Mouse (Mus musculus) heart, embryonic 16.5 days (tissue): Measurements from ENCODE around the gene 9930104L06Rik. TPM values are rescaled to one million over a fixed set of nuclear protein-coding genes. Genes with fewer than 3 reads are reported as not detected.
A peak's percentile ranks its signal among the peaks of the same experiment; 100 is the strongest.

Source experiments
- ATAC-seq: fragments of 200-750 bp; cut with Nextera tagmentation; replicated peaks from 2 replicates; pipeline ENCODE4 v1.8.0; 2017; ENCODE audit warnings: moderate number of reproducible peaks; ENCODE audit not compliant: insufficient read depth, low FRiP score; ENCODE audit errors: extremely low read depth
- H3K27ac ChIP-seq: fragments of 300-500 bp; sonication (generic); 2 replicates; pipeline ENCODE4 v1.5.1; 2014; ENCODE audit warnings: mild to moderate bottlenecking, low read length, control low read depth, moderate library complexity
- H3K27me3 ChIP-seq: fragments of 300-500 bp; sonication (generic); 2 replicates; pipeline ENCODE4 v1.6.1; 2014; ENCODE audit warnings: low read length, mixed read lengths; ENCODE audit not compliant: control insufficient read depth, insufficient read depth
- H3K36me3 ChIP-seq: fragments of 300-500 bp; sonication (generic); 2 replicates; pipeline ENCODE4 v1.6.1; 2014; ENCODE audit not compliant: control insufficient read depth, insufficient read depth
- H3K4me1 ChIP-seq: fragments of 300-500 bp; sonication (generic); 2 replicates; pipeline ENCODE4 v1.6.1; 2014; ENCODE audit warnings: low read length, mixed read lengths; ENCODE audit not compliant: control insufficient read depth, insufficient read depth
- H3K4me2 ChIP-seq: fragments of 300-500 bp; sonication (generic); 2 replicates; pipeline ENCODE4 v1.6.1; 2014; ENCODE audit warnings: low read depth, mild to moderate bottlenecking, control low read depth, low read length
- H3K4me3 ChIP-seq: fragments of 300-500 bp; sonication (generic); 2 replicates; pipeline ENCODE4 v1.5.1; 2014; ENCODE audit warnings: mild to moderate bottlenecking, control low read depth, low read length
- H3K9ac ChIP-seq: fragments of 300-500 bp; sonication (generic); 2 replicates; pipeline ENCODE4 v1.6.1; 2014; ENCODE audit warnings: low read length, control low read depth
- H3K9me3 ChIP-seq: fragments of 300-500 bp; sonication (generic); replicated peaks from 2 replicates; pipeline ENCODE4 v1.6.1; 2016; ENCODE audit warnings: low read length; ENCODE audit not compliant: control insufficient read depth
- WGBS: fragments of 180-500 bp; shearing (Covaris S2); extraction: QIAGEN DNeasy Blood & Tissue Kit; methylation state at CpG from one replicate; pipeline ENCODE4 v1.1.7; 2014; 5-methylcytosine and 5-hydroxymethylcytosine counted together
- polyA plus RNA-seq: library from polyadenylated mRNA; unstranded; fragments of >200 nt; fragmentation: Nextera tagmentation; extraction: Ambion mirVana; gene quantifications from 2 replicates; pipeline ENCODE4 v1.2.1, GENCODE M21; 2015

The 9930104L06Rik gene
- 8.8 and 10.3 TPM in 2 replicates for polyA plus RNA-seq

- peak within 1 kb of the TSS; percentile 86 for H3K9ac ChIP-seq
- H3K27ac ChIP-seq, result peak within 1 kb of the TSS; percentile 65
- H3K36me3 ChIP-seq, result peaks cover 17% of the 10 kb centered on the region
- under 1% methylated on average over 52 of the region's 52 CpGs for WGBS
- H3K9me3 ChIP-seq, result no peaks in the 10 kb centered on the region
- peak within 1 kb of the TSS; percentile 85 for H3K4me3 ChIP-seq
- H3K4me2 ChIP-seq, result peak within 1 kb of the TSS; percentile 91
- peaks cover 20% of the 10 kb centered on the region for H3K4me1 ChIP-seq
- ATAC-seq, result peak; percentile 99
- no peaks in the 10 kb centered on the region for H3K27me3 ChIP-seq
Observed at GRCm38 (mm10) chr4:124936613-124937471, at the start of gene 9930104L06Rik. TSS of gene 9930104L06Rik (plus strand) at chr4:124937048.

GRCm38 (mm10) chr4:124888702-124889101 is 48.1 kb upstream of the 9930104L06Rik start:
- Histone ChIP-seq H3K4me1 (no peaks in the 10 kb centered on the region), H3K27ac (no peak overlapping the region), H3K4me2 (no peak overlapping the region), H3K36me3 (no peaks in the 10 kb centered on the region), H3K9ac (no peak overlapping the region), H3K4me3 (no peak overlapping the region), H3K27me3 (peaks cover 62% of the 10 kb centered on the region), H3K9me3 (no peaks in the 10 kb centered on the region)
- no peak for ATAC-seq
- 68% methylated on average over 7 of the region's 7 CpGs for WGBS

DNA sequence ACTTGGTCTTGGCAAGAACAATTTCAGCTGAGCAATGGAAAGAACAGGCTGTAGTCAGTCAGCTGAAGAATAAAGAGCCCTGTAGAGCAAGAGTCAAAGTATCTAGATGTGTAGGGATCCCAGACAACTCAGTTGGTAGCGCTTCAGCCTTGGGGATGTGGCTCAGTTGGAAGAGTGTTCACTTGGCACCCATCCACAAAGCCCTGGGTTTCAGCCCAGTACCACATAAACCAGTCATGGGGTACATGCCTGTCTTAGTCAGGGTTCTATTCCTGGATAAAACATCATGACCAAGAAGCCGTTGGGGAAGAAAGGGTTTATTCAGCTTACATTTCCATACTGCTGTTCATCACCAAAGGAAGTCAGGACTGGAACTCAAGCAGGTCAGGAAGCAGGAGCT is 46.9 kb upstream of the 9930104L06Rik start:
- ATAC-seq, result no peak
- 85% methylated on average over 2 of the region's 2 CpGs for WGBS

DNA sequence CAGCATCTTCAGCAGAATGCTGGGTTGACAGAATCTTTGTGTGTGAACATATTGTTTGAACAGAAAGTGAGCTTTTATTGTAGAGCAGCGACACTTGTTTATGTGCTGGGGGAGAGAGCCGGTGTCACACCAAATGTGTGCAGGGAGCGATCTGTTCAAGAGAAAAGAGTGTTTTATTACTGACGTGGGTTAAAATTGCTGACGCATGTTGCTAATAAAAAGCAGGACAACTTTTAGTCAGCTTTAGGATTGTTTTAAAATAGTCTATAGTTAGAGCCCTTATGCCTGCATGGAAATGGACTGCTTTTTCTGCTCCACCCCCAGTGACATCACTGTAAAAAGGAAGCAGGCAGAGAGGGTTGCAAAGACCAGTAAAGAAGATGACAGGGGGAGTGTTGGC is 46.0 kb upstream of the 9930104L06Rik start:
- H3K9ac ChIP-seq, result no peak overlapping the region
- H3K9me3 ChIP-seq, result no peaks in the 10 kb centered on the region
- H3K27me3 ChIP-seq, result peaks cover 68% of the 10 kb centered on the region
- no peak overlapping the region for H3K4me3 ChIP-seq
- no peak overlapping the region for H3K27ac ChIP-seq
- H3K4me1 ChIP-seq, result no peaks in the 10 kb centered on the region
- H3K36me3 ChIP-seq, result no peaks in the 10 kb centered on the region
- H3K4me2 ChIP-seq, result no peak overlapping the region
- 76% methylated on average over 5 of the region's 5 CpGs for WGBS
- ATAC-seq, result no peak

More for the DNA sequence above, 46.9 kb upstream of the 9930104L06Rik start:
- no peaks in the 10 kb centered on the region for H3K4me1 ChIP-seq
- H3K4me3 ChIP-seq, result no peak overlapping the region
- H3K9ac ChIP-seq, result no peak overlapping the region
- H3K36me3 ChIP-seq, result no peaks in the 10 kb centered on the region
- no peaks in the 10 kb centered on the region for H3K9me3 ChIP-seq
- H3K27me3 ChIP-seq, result peaks cover 64% of the 10 kb centered on the region
- no peak overlapping the region for H3K27ac ChIP-seq
- H3K4me2 ChIP-seq, result no peak overlapping the region

- Histone ChIP-seq H3K4me3 (no peak overlapping the region), H3K9me3 (no peaks in the 10 kb centered on the region), H3K9ac (no peak overlapping the region), H3K36me3 (no peaks in the 10 kb centered on the region), H3K4me2 (no peak overlapping the region), H3K4me1 (no peaks in the 10 kb centered on the region), H3K27ac (no peak overlapping the region), H3K27me3 (peaks cover 64% of the 10 kb centered on the region)
- WGBS, result 38% methylated on average over 6 of the region's 6 CpGs
- ATAC-seq, result no peak
Observed at GRCm38 (mm10) chr4:124893769-124894168, 43.1 kb upstream of the 9930104L06Rik start.

DNA sequence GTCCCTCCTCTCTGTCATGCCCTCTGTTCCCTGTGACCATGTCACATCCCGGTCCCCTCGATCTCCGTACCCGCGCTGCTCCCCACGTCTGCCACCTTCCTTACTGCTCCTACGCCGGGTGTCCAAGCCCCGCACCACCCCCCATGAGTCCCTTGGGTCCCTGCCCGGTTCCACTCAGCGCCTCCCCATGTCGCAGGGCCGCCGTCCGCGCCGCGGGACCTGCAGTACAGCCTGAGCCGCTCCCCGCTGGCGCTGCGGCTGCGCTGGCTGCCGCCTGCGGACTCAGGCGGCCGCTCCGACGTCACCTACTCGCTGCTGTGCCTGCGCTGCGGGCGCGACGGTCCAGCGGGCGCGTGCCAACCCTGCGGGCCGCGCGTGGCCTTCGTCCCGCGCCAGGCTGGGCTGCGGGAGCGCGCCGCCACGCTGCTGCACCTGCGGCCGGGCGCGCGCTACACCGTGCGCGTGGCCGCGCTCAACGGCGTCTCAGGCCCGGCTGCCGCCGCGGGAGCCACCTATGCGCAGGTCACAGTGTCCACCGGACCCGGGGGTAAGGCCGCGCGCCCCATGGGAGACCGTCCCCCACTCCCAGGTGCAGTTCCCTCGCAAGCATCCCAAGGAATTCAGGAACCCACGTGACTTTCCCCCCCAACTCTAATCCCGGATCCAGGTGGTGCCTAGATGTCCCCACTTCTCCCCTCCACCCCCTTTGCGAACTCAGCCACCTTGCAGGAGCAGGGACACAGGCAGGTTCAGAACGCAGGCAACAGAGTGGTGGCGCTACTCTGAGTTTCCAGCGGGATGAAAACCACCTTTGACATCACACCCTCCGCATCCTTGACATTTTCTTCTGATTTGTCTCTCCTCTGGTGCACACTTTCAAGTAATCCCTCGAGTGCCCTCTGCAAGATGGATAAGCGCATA is 42.1 kb upstream of the 9930104L06Rik start:
- 0 out of 2 replicates have a peak, but pooled peaks have one; percentile 23 for ATAC-seq
- no peaks in the 10 kb centered on the region for H3K4me1 ChIP-seq
- H3K4me2 ChIP-seq, result peak overlapping the region; percentile 73
- H3K36me3 ChIP-seq, result no peaks in the 10 kb centered on the region
- H3K9me3 ChIP-seq, result no peaks in the 10 kb centered on the region
- H3K9ac ChIP-seq, result no peak overlapping the region
- WGBS, result 1% methylated on average over 83 of the region's 83 CpGs
- peak overlapping the region; percentile 50 for H3K4me3 ChIP-seq
- no peak overlapping the region for H3K27ac ChIP-seq
- H3K27me3 ChIP-seq, result peaks cover 62% of the 10 kb centered on the region

DNA sequence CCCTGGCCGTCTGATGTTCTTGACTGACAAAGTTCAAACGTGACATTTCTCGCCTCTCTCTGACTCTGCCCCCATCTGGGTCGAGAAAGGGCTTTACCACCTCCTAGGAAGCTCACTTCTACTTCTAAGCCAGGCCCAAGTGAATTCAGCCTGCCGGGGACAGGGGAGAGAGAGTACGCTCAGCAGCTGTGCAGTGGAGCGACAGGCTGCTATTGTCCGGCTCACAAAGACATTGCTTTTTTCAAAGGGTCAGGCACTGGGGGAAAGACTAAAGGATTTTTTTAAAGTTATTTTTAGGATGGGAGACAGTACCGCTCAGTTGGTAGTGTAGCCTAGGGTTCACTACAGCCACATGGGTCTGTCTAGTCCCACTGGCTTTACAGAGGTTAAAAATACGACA is 38.4 kb upstream of the 9930104L06Rik start:
- no peaks in the 10 kb centered on the region for H3K36me3 ChIP-seq
- no peak overlapping the region for H3K4me3 ChIP-seq
- no peak overlapping the region for H3K9ac ChIP-seq
- H3K27ac ChIP-seq, result no peak overlapping the region
- no peak overlapping the region for H3K4me2 ChIP-seq
- no peaks in the 10 kb centered on the region for H3K9me3 ChIP-seq
- H3K4me1 ChIP-seq, result no peaks in the 10 kb centered on the region
- ATAC-seq, result no peak
- WGBS, result 53% methylated on average over 10 of the region's 10 CpGs
- peaks cover 43% of the 10 kb centered on the region for H3K27me3 ChIP-seq

DNA sequence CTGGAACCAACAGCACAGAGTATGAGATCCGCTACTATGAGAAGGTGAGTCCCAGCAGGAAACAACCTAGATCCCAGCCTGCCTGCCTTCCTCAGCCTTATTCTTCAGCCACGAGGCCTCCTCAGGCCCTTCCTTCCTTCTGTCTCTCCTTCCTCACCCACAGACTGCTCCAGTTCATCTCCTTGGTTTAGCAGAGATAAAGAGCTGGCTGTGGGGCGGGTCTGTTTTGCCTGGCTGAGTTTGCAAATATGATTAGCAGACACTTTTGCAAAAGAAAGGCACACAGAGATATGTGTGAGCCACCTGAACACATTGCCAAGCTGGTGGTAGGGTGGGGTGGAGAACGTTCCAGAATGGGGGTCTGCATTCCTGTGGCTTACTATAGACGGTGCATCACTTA is 36.9 kb upstream of the 9930104L06Rik start:
- H3K4me1 ChIP-seq, result no peaks in the 10 kb centered on the region

More for the DNA sequence above, 36.9 kb upstream of the 9930104L06Rik start:
- ATAC-seq, result no peak
- no peak overlapping the region for H3K9ac ChIP-seq
- H3K27me3 ChIP-seq, result peaks cover 31% of the 10 kb centered on the region
- H3K4me2 ChIP-seq, result no peak overlapping the region
- no peaks in the 10 kb centered on the region for H3K36me3 ChIP-seq
- 45% methylated on average over 5 of the region's 5 CpGs for WGBS
- no peaks in the 10 kb centered on the region for H3K9me3 ChIP-seq
- H3K27ac ChIP-seq, result no peak overlapping the region
- no peak overlapping the region for H3K4me3 ChIP-seq
